Mouse (Mus musculus) liver, embryonic 15.5 days (tissue): ENCODE measurements around the gene Itga11. TPM values are rescaled to one million over a fixed set of nuclear protein-coding genes. Genes with fewer than 3 reads are reported as not detected.

Source experiments
- ATAC-seq: fragments of 200-750 bp; cut with Nextera tagmentation; 2 replicates; pipeline ENCODE4 v1.8.0; 2017; ENCODE audit warnings: moderate number of reproducible peaks, mild to moderate bottlenecking, moderate library complexity; ENCODE audit not compliant: insufficient read depth
- H3K27ac ChIP-seq: fragments of 300-500 bp; sonication (generic); replicated peaks from 2 replicates; pipeline ENCODE4 v1.5.1; 2015; ENCODE audit warnings: mild to moderate bottlenecking, inconsistent platforms
- H3K27me3 ChIP-seq: fragments of 300-500 bp; sonication (generic); 2 replicates; pipeline ENCODE4 v1.6.1; 2015; ENCODE audit warnings: mild to moderate bottlenecking, inconsistent platforms
- H3K36me3 ChIP-seq: fragments of 300-500 bp; sonication (generic); replicated peaks from 2 replicates; pipeline ENCODE4 v1.6.1; 2015; ENCODE audit warnings: moderate library complexity, mild to moderate bottlenecking, inconsistent platforms
- H3K4me1 ChIP-seq: fragments of 300-500 bp; sonication (generic); replicated peaks from 2 replicates; pipeline ENCODE4 v1.6.1; 2015; ENCODE audit warnings: inconsistent platforms
- H3K4me2 ChIP-seq: fragments of 300-500 bp; sonication (generic); 2 replicates; pipeline ENCODE4 v1.6.1; 2015; ENCODE audit warnings: moderate library complexity, mild to moderate bottlenecking, inconsistent platforms
- H3K4me3 ChIP-seq: fragments of 300-500 bp; sonication (generic); replicated peaks from 2 replicates; pipeline ENCODE4 v1.5.1; 2015; ENCODE audit warnings: mild to moderate bottlenecking, inconsistent platforms
- H3K9ac ChIP-seq: fragments of 300-500 bp; sonication (generic); 2 replicates; pipeline ENCODE4 v1.6.1; 2015; ENCODE audit warnings: moderate library complexity, mild to moderate bottlenecking, inconsistent platforms
- H3K9me3 ChIP-seq: fragments of 300-500 bp; sonication (generic); replicated peaks from 2 replicates; pipeline ENCODE4 v1.6.1; 2016; ENCODE audit warnings: inconsistent platforms
- whole genome bisulfite sequencing: fragments of 180-500 bp; shearing (Covaris S2); methylation state at CpG from one replicate; pipeline ENCODE4 v1.1.7; 2015; ENCODE audit warnings: mixed read lengths; ENCODE audit not compliant: insufficient replicate concordance; 5-methylcytosine and 5-hydroxymethylcytosine counted together
- polyA plus RNA-seq: library from polyadenylated mRNA; unstranded; fragments of >200 nt; fragmentation: Nextera tagmentation; extraction: Ambion mirVana; gene quantifications from 2 replicates; pipeline ENCODE4 v1.2.1, GENCODE M21; 2015

The Itga11 gene
- polyA plus RNA-seq, 1 experiment from 2014 or later = 0.12 TPM

GRCm38 (mm10) chr9:62722716-62723115 is 45.1 kb downstream of the Itga11 start:
- no peaks in the 10 kb centered on the region for H3K9me3 ChIP-seq
- H3K4me1 ChIP-seq = no peaks in the 10 kb centered on the region
- no peak overlapping the region for H3K4me2 ChIP-seq
- no peaks in the 10 kb centered on the region for H3K36me3 ChIP-seq
- H3K27ac ChIP-seq = no peak overlapping the region
- H3K4me3 ChIP-seq = no peak overlapping the region
- H3K27me3 ChIP-seq = no peaks in the 10 kb centered on the region
- 54% methylated on average over 6 of the region's 6 CpGs for WGBS
- no peak overlapping the region for H3K9ac ChIP-seq
- ATAC-seq = no peak

- Histone ChIP-seq H3K4me3 (no peak overlapping the region), H3K9ac (no peak overlapping the region), H3K4me2 (no peak overlapping the region), H3K27me3 (no peaks in the 10 kb centered on the region), H3K9me3 (no peaks in the 10 kb centered on the region), H3K27ac (no peak overlapping the region), H3K36me3 (no peaks in the 10 kb centered on the region), H3K4me1 (no peaks in the 10 kb centered on the region)
- ATAC-seq = no peak
- 74% methylated on average over 9 of the region's 9 CpGs for WGBS
Observed at GRCm38 (mm10) chr9:62724175-62724574, 46.5 kb downstream of the Itga11 start.

GRCm38 (mm10) chr9:62725247-62725646 is 47.6 kb downstream of the Itga11 start:
- WGBS = 26% methylated on average over 5 of the region's 5 CpGs
- H3K36me3 ChIP-seq = no peaks in the 10 kb centered on the region
- H3K4me3 ChIP-seq = no peak overlapping the region
- no peak overlapping the region for H3K9ac ChIP-seq
- H3K27ac ChIP-seq = no peak overlapping the region
- H3K4me2 ChIP-seq = no peak overlapping the region
- no peak for ATAC-seq
- H3K9me3 ChIP-seq = no peaks in the 10 kb centered on the region
- H3K4me1 ChIP-seq = no peaks in the 10 kb centered on the region
- no peaks in the 10 kb centered on the region for H3K27me3 ChIP-seq

- Histone ChIP-seq H3K9me3 (no peaks in the 10 kb centered on the region), H3K4me1 (no peaks in the 10 kb centered on the region), H3K4me3 (no peak overlapping the region), H3K27ac (no peak overlapping the region), H3K36me3 (no peaks in the 10 kb centered on the region), H3K9ac (no peak overlapping the region), H3K4me2 (no peak overlapping the region), H3K27me3 (no peaks in the 10 kb centered on the region)
- ATAC-seq = no peak
- 44% methylated on average over 6 of the region's 6 CpGs for WGBS
Observed at GRCm38 (mm10) chr9:62726472-62726871, 48.8 kb downstream of the Itga11 start.

- no peaks in the 10 kb centered on the region for H3K27me3 ChIP-seq
- no peak for ATAC-seq
- WGBS = 44% methylated on average over 7 of the region's 7 CpGs
Observed at GRCm38 (mm10) chr9:62744558-62745275, 67.1 kb downstream of the Itga11 start.

GRCm38 (mm10) chr9:62746646-62747045 is 69.0 kb downstream of the Itga11 start:
- Histone ChIP-seq H3K36me3 (no peaks in the 10 kb centered on the region), H3K9me3 (no peaks in the 10 kb centered on the region), H3K4me1 (no peaks in the 10 kb centered on the region), H3K4me2 (no peak overlapping the region), H3K27me3 (no peaks in the 10 kb centered on the region), H3K27ac (no peak overlapping the region), H3K9ac (no peak overlapping the region), H3K4me3 (no peak overlapping the region)
- 68% methylated on average over 6 of the region's 6 CpGs for WGBS
- no peak for ATAC-seq

More at GRCm38 (mm10) chr9:62744558-62745275, 67.1 kb downstream of the Itga11 start:
- no peak overlapping the region for H3K4me3 ChIP-seq
- H3K4me1 ChIP-seq = no peaks in the 10 kb centered on the region
- H3K27ac ChIP-seq = no peak overlapping the region
- H3K9me3 ChIP-seq = no peaks in the 10 kb centered on the region
- H3K36me3 ChIP-seq = no peaks in the 10 kb centered on the region
- no peak overlapping the region for H3K9ac ChIP-seq
- no peak overlapping the region for H3K4me2 ChIP-seq

- no peak overlapping the region for H3K27ac ChIP-seq
- H3K36me3 ChIP-seq = no peaks in the 10 kb centered on the region
- no peaks in the 10 kb centered on the region for H3K27me3 ChIP-seq
- WGBS = 59% methylated on average over 6 of the region's 6 CpGs
- no peak overlapping the region for H3K4me2 ChIP-seq
- no peak overlapping the region for H3K9ac ChIP-seq
- no peak for ATAC-seq
- H3K4me3 ChIP-seq = no peak overlapping the region
- H3K4me1 ChIP-seq = no peaks in the 10 kb centered on the region
- no peaks in the 10 kb centered on the region for H3K9me3 ChIP-seq
Observed at GRCm38 (mm10) chr9:62749666-62750065, 72.0 kb downstream of the Itga11 start.

- 72% methylated on average over 11 of the region's 11 CpGs for WGBS
- Histone ChIP-seq H3K4me2 (no peak overlapping the region), H3K27ac (no peak overlapping the region), H3K9ac (no peak overlapping the region), H3K9me3 (no peaks in the 10 kb centered on the region), H3K27me3 (no peaks in the 10 kb centered on the region), H3K4me1 (no peaks in the 10 kb centered on the region), H3K4me3 (no peak overlapping the region), H3K36me3 (no peaks in the 10 kb centered on the region)
- no peak for ATAC-seq
Observed at GRCm38 (mm10) chr9:62750381-62750780, 72.8 kb downstream of the Itga11 start.

GRCm38 (mm10) chr9:62758288-62758687 is 80.7 kb downstream of the Itga11 start:
- no peaks in the 10 kb centered on the region for H3K27me3 ChIP-seq
- H3K36me3 ChIP-seq = no peaks in the 10 kb centered on the region
- H3K4me1 ChIP-seq = no peaks in the 10 kb centered on the region
- no peaks in the 10 kb centered on the region for H3K9me3 ChIP-seq
- H3K27ac ChIP-seq = no peak overlapping the region
- no peak for ATAC-seq
- no peak overlapping the region for H3K4me2 ChIP-seq
- WGBS = 80% methylated on average over 4 of the region's 4 CpGs
- H3K4me3 ChIP-seq = no peak overlapping the region
- H3K9ac ChIP-seq = no peak overlapping the region

GRCm38 (mm10) chr9:62759601-62760000 is 82.0 kb downstream of the Itga11 start:
- Histone ChIP-seq H3K4me3 (no peak overlapping the region), H3K27me3 (no peaks in the 10 kb centered on the region), H3K9ac (no peak overlapping the region), H3K9me3 (no peaks in the 10 kb centered on the region), H3K36me3 (no peaks in the 10 kb centered on the region), H3K27ac (no peak overlapping the region), H3K4me2 (no peak overlapping the region), H3K4me1 (no peaks in the 10 kb centered on the region)
- ATAC-seq = no peak
- WGBS = 46% methylated on average over 3 of the region's 3 CpGs

- no peak overlapping the region for H3K27ac ChIP-seq
- 13% methylated on average over 13 of the region's 13 CpGs for WGBS
- H3K9ac ChIP-seq = no peak overlapping the region
- ATAC-seq = no peak
- H3K36me3 ChIP-seq = no peaks in the 10 kb centered on the region
- no peaks in the 10 kb centered on the region for H3K4me1 ChIP-seq
- H3K9me3 ChIP-seq = no peaks in the 10 kb centered on the region
- H3K27me3 ChIP-seq = no peaks in the 10 kb centered on the region; the same call in 1 of the 2 replicates
- H3K4me3 ChIP-seq = no peak overlapping the region
- no peak overlapping the region for H3K4me2 ChIP-seq
Observed at GRCm38 (mm10) chr9:62763478-62763877, 85.9 kb downstream of the Itga11 start.

- Histone ChIP-seq H3K4me2 (no peak overlapping the region), H3K36me3 (no peaks in the 10 kb centered on the region), H3K9me3 (no peaks in the 10 kb centered on the region), H3K4me1 (no peaks in the 10 kb centered on the region), H3K9ac (no peak overlapping the region), H3K4me3 (no peak overlapping the region), H3K27me3 (no peaks in the 10 kb centered on the region; the same call in 1 of the 2 replicates), H3K27ac (no peak overlapping the region)
- no peak for ATAC-seq
- 49% methylated on average over 4 of the region's 4 CpGs for WGBS
Observed at GRCm38 (mm10) chr9:62765346-62765745, 87.7 kb downstream of the Itga11 start.
